Mouse (Mus musculus) central nervous system, embryonic 18 days (tissue): ENCODE measurements around the gene Tmem129. TPM values are rescaled to one million over a fixed set of nuclear protein-coding genes. Genes with fewer than 3 reads are reported as not detected.

ENCODE experiments used
- polyA plus RNA-seq: library from polyadenylated mRNA; depleted of rRNA; stranded (reverse); fragments of >200 nt; gene quantifications from 2 replicates; pipeline ENCODE4 v1.2.3, GENCODE M21; 2012; rRNA removed

The Tmem129 gene
- 27.9 and 29.1 TPM in 2 replicates for polyA plus RNA-seq

GRCm38 (mm10) chr5:33657787-33658663 is at the start of gene Tmem129, which contains the start of gene Tacc3:
Tmem129 (minus strand) TSS chr5:33658416.
Tacc3 (plus strand) TSS chr5:33658128.

DNA sequence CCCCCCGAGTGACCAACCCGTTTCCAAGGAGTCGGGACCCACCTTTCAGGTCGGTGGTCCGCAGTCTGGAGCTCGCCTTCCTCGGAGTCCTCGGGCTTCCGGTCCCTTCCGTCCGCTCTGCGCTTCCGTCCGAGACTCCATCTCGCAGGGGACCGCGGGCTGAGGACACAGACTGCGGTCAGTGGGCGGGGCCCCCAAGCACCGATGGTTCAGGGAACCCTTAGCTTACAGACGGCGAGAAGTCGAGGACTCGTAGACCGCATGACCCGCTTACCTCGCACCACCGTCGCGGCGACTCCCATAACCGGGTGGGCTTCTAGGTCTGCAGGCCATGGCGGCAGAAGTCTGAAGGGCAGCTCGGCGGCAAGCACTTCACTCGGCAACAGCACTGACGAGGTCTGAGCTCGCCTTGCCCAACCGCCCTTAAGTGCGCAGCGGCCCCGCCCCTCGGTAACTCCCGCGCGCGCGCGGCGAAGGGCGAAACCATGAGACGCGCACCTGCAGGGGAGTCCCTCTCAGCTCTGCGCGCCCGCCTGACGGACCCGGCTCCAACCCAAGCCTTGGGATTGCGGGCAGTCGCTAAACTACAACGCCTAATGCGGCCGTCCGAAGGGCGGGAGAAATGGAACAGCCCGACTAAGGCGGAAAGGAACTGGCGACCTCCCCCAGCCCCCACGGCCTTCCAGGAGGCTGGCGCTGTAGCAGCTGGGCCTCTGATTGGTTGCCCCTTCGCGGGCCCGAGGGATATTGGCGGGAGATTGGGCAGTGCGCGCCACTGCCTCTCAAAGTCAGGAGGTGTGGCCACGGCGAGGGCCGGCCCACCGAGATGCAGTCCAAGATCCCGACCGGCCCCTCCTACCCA is 6.1 kb downstream of the Tmem129 start, which contains the start of gene Slbp:
TSS of gene Slbp (minus strand) at position 654 of the 862 bp plus-strand sequence.

DNA sequence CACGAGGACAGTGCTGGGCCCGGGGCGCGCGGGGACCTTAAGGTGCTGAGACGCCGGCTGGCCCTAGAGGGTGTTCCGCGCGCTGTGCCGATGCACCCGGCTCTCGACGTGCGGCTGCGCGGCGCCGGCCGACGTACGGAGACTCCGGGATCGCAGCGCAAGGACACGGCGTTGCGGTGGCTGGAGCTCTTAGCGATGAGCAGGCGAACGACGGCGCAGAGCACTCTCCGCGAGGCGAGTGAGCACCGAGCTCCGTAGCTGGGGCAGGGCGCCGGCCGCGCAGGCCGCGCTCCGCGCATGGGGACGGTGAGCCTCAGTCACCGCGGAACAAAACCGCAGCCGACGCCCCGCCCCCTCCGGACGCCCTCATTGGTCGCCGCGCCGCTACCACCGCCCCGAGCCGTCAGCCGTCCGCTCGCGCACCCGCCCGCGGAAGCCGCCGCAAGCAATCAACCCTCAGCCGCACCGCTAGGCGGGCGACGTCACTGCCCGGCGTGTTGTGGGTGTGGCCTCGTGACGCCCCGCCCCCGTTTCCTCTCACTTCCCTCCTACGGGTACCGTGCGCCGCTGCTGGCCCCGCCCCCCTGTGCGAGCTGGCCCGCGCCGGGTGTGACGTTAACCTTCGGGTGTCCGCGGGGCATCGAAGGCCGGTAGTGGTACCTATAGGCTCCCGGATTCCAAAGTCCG is 28.8 kb downstream of the Tmem129 start, which contains the start of the genes Fam53a and Gm9903:
TSS of gene Fam53a (minus strand) at position 335 of the 687 bp plus-strand sequence.
TSS of gene Gm9903 (plus strand) at position 625 of the 687 bp plus-strand sequence.

Other genes starting within 250 kb of the Tmem129 start
- 0.56 and 0.88 TPM in 2 replicates for gene Nkx1-1, start 224.4 kb downstream of the Tmem129 start, polyA plus RNA-seq
- gene Fam53a, start 28.8 kb downstream of the Tmem129 start, polyA plus RNA-seq, result 13.9 and 14.2 TPM in 2 replicates
- gene Gm9903, start 28.5 kb downstream of the Tmem129 start, polyA plus RNA-seq, result 0.62 and 0.64 TPM in 2 replicates
- gene Slbp, start 5.8 kb downstream of the Tmem129 start, polyA plus RNA-seq, result 55.8 and 58.5 TPM in 2 replicates
- 17.2 and 20.2 TPM in 2 replicates for gene Tacc3, start 288 bp downstream of the Tmem129 start, polyA plus RNA-seq
- gene Fgfr3, start 63.3 kb upstream of the Tmem129 start, polyA plus RNA-seq, result 54.5 and 60.8 TPM in 2 replicates
- 43.5 and 47.8 TPM in 2 replicates for gene Letm1, start 124.4 kb upstream of the Tmem129 start, polyA plus RNA-seq
- 104 TPM in 2 replicates for gene Nsd2, start 162.3 kb upstream of the Tmem129 start, polyA plus RNA-seq